Mouse (Mus musculus) megakaryocyte, embryonic 14.5 days (primary cell): ENCODE results near the gene Commd1. TPM values are rescaled to one million over a fixed set of nuclear protein-coding genes. Genes with fewer than 3 reads are reported as not detected.
A peak's percentile ranks its signal among the peaks of the same experiment; 100 is the strongest.

Experiments used
- H3K27me3 ChIP-seq: replicated peaks from 2 replicates; pipeline ENCODE3; 2012; ENCODE audit warnings: inconsistent platforms
- H3K36me3 ChIP-seq: replicated peaks from 2 replicates; pipeline ENCODE3; 2012; ENCODE audit warnings: low read length, inconsistent platforms, mixed read lengths
- H3K4me1 ChIP-seq: 2 replicates; pipeline ENCODE4 v1.6.1; 2012; ENCODE audit warnings: inconsistent platforms
- H3K4me3 ChIP-seq: replicated peaks from 2 replicates; pipeline ENCODE3; 2012; ENCODE audit warnings: moderate library complexity, mild to moderate bottlenecking, inconsistent platforms
- H3K9me3 ChIP-seq: 2 replicates; pipeline ENCODE4 v1.6.1; 2012; ENCODE audit warnings: inconsistent platforms
- FLI1 ChIP-seq: IDR thresholded peaks from 2 replicates; pipeline ENCODE4 v1.6.1; 2012; ENCODE audit warnings: low read length, inconsistent platforms, mixed read lengths
- GATA1 ChIP-seq: IDR thresholded peaks from 3 replicates; pipeline ENCODE4 v1.6.1; 2012; ENCODE audit warnings: mixed read lengths, low read length, inconsistent platforms, borderline replicate concordance
- polyA plus RNA-seq: library from polyadenylated mRNA; stranded (reverse); fragments of >175 nt; gene quantifications from 2 replicates; pipeline ENCODE4 v1.2.3, GENCODE M21; 2012; ENCODE audit warnings: low replicate concordance; ENCODE audit not compliant: insufficient read depth

Commd1 gene
- polyA plus RNA-seq, 1 experiment, result 30.3 TPM

GRCm38 (mm10) chr11:22847732-22848648 is 134.2 kb downstream of the Commd1 start:
- H3K4me3 ChIP-seq, result peak overlapping the region; percentile 78
- no peaks in the 10 kb centered on the region for H3K27me3 ChIP-seq
- H3K9me3 ChIP-seq, result no peaks in the 10 kb centered on the region
- peaks cover 49% of the 10 kb centered on the region for H3K36me3 ChIP-seq
- TF ChIP-seq FLI1 (no peak), GATA1 (no peak)
- peaks cover 100% of the 10 kb centered on the region for H3K4me1 ChIP-seq

- TF ChIP-seq GATA1, result no peak
- no peak for TF ChIP-seq FLI1
- peaks cover 43% of the 10 kb centered on the region for H3K36me3 ChIP-seq
- H3K9me3 ChIP-seq, result no peaks in the 10 kb centered on the region
- H3K4me3 ChIP-seq, result peak overlapping the region; percentile 47
- H3K4me1 ChIP-seq, result peaks cover 100% of the 10 kb centered on the region
- H3K27me3 ChIP-seq, result no peaks in the 10 kb centered on the region
These were observed 135.0 kb downstream of the Commd1 start for GRCm38 (mm10) chr11:22846960-22847731.

Other genes with a start within 250 kb of the Commd1 start
- 6.1 TPM in 1 of 2 replicates, not detected in the other for gene B3gnt2, start 121.4 kb downstream of the Commd1 start, polyA plus RNA-seq
- 2.8 and 3.1 TPM in 2 replicates for gene Zrsr1, start 10.4 kb downstream of the Commd1 start, polyA plus RNA-seq
- gene Gm28048, start 292 bp downstream of the Commd1 start, polyA plus RNA-seq, result not detected in 2 replicates
- gene Cct4, start 8.1 kb upstream of the Commd1 start, polyA plus RNA-seq, result 218 and 273 TPM in 2 replicates
- 0.39 TPM in 1 of 2 replicates, not detected in the other for gene Fam161a, start 25.1 kb upstream of the Commd1 start, polyA plus RNA-seq